Mouse (Mus musculus): ENCODE results near the gene Gpr180.
"Not testable (repeated sequence)": the region's sequence is repeated elsewhere in the genome, so short reads cannot be mapped to it uniquely, and the experiment has no call there.

GRCm38 (mm10) chr14:118156056-118156455 lies 19.1 kb downstream of the Gpr180 start:
- not testable (repeated sequence) for TF ChIP-seq CTCF (conservative IDR thresholded peaks at IDR 0.05; ENCODE audit: low read length); POU5F1 (IDR thresholded peaks at IDR 0.05; ENCODE audit: borderline replicate concordance, low read length)

All from E14TG2a.4 (cell line).